Mouse (Mus musculus): ENCODE results near the gene Orc5.
"Not testable (repeated sequence)": the region's sequence is repeated elsewhere in the genome, so short reads cannot be mapped to it uniquely, and the experiment has no call there.

Orc5 gene

GRCm38 (mm10) chr5:22532571-22532970 is 17.7 kb downstream of the Orc5 start:
- DNase-seq (ENCODE audit: low spot score): no peak

GRCm38 (mm10) chr5:22522612-22523011 is 27.6 kb downstream of the Orc5 start:
- peak; percentile 12 for DNase-seq (ENCODE audit: low spot score)

- no peak for DNase-seq (ENCODE audit: low spot score)
These were observed 30.5 kb downstream of the Orc5 start for GRCm38 (mm10) chr5:22519708-22520107.

GRCm38 (mm10) chr5:22515745-22516144 is 34.5 kb downstream of the Orc5 start:
- peak; percentile 34 for DNase-seq (ENCODE audit: low spot score)

DNA sequence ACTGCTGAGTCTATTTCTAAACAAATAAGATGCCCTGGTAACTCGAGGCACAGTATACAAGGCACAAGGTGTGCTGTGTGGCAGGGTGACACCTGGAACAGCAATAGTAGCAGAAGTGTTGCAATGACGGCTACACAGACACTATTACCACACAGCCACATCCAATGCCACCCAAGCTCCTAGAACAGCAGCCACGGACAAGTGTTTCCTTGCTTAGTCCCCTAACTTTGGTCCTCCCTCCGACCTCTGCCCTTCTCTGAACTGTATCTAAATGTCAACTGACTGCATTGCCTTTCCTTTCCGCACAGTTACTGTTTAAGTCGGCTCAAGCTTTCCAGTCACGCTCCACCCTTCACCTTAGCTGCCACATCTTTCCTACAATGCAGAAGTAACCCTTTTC is 36.0 kb downstream of the Orc5 start:
- not testable (repeated sequence) for DNase-seq (ENCODE audit: low spot score)

- not testable (repeated sequence) for DNase-seq (ENCODE audit: low spot score)
These were observed 37.6 kb downstream of the Orc5 start for GRCm38 (mm10) chr5:22512579-22512978.

GRCm38 (mm10) chr5:22511824-22512223 is 38.4 kb downstream of the Orc5 start:
- peak; percentile 36 for DNase-seq (ENCODE audit: low spot score)

GRCm38 (mm10) chr5:22508560-22508959 is 41.7 kb downstream of the Orc5 start:
- no peak for DNase-seq (ENCODE audit: low spot score)

GRCm38 (mm10) chr5:22499437-22499836 is 50.8 kb downstream of the Orc5 start:
- no peak for DNase-seq (ENCODE audit: low spot score)

GRCm38 (mm10) chr5:22491088-22491487 is 59.1 kb downstream of the Orc5 start:
- no peak for DNase-seq (ENCODE audit: low spot score)

GRCm38 (mm10) chr5:22489091-22489490 is 61.1 kb downstream of the Orc5 start:
- DNase-seq (ENCODE audit: low spot score): no peak

- peak; percentile 62 for DNase-seq (ENCODE audit: low spot score)
These were observed 63.5 kb downstream of the Orc5 start for GRCm38 (mm10) chr5:22486601-22487206.

GRCm38 (mm10) chr5:22485764-22486163 is 64.5 kb downstream of the Orc5 start:
- DNase-seq (ENCODE audit: low spot score): no peak

- no peak for DNase-seq (ENCODE audit: low spot score)
These were observed 67.7 kb downstream of the Orc5 start for GRCm38 (mm10) chr5:22482567-22482966.

DNA sequence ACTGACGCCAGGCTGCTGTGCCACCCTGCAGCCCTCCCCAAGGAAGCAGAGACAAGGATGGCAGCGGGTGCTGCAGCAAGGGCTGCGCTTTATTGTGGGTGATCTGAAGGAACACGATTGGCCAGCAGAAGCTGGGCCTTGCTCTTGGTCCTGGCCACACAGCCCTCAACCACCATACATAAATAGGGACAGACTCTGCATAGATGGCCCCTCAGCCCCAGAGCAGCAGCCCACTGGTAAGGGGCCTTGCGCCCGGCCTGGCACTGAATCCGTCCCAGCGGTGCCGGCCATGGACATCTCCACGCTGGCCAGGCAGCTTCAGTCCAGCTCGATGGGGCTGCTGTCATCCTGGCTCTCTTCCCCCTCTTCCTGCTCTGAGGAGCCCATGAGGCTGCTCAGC is 77.8 kb downstream of the Orc5 start:
- DNase-seq (ENCODE audit: low spot score): not testable (repeated sequence)

GRCm38 (mm10) chr5:22471243-22471642 is 79.0 kb downstream of the Orc5 start:
- no peak for DNase-seq (ENCODE audit: low spot score)

- DNase-seq (ENCODE audit: low spot score): no peak
These were observed 97.2 kb downstream of the Orc5 start for GRCm38 (mm10) chr5:22452871-22453661.

GRCm38 (mm10) chr5:22452452-22452851 is 97.8 kb downstream of the Orc5 start:
- no peak for DNase-seq (ENCODE audit: low spot score)

GRCm38 (mm10) chr5:22451764-22452163 is 98.5 kb downstream of the Orc5 start:
- DNase-seq (ENCODE audit: low spot score): no peak

DNA sequence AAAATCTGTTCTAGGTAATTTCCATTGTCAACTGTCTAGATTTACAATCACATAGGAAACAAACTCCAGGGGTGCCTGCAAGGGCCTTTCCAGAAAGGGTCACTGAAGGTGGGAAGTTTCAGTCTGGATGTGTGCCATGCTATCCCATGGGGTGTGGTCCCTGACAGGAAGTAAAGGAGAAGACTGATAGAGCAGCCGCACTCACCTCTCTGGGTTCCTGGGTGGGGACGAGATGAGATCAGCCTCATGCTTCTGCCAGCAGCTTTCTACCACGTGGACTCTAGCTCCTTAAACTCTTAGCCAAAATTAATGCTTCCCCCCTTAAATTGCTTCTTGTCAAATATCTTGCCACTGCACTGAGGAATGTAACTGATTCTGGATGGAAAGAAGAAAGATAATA is 100.7 kb downstream of the Orc5 start:
- DNase-seq (ENCODE audit: low spot score): no peak

Data from adipocyte (in vitro differentiated cells).